Mouse (Mus musculus) midbrain, embryonic 15.5 days (tissue): ENCODE measurements around the gene Mars2. TPM values are rescaled to one million over a fixed set of nuclear protein-coding genes. Genes with fewer than 3 reads are reported as not detected.

Source experiments
- polyA plus RNA-seq: library from polyadenylated mRNA; unstranded; fragments of >200 nt; fragmentation: Nextera tagmentation; extraction: Ambion mirVana; gene quantifications from 2 replicates; pipeline ENCODE4 v1.2.1, GENCODE M21; 2015

The Mars2 gene
- polyA plus RNA-seq, 1 experiment from 2014 or later, result 4.0 TPM

Other genes with a start within 250 kb of the Mars2 start
- 287 and 305 TPM in 2 replicates for gene Sf3b1, start 209.7 kb upstream of the Mars2 start, polyA plus RNA-seq
- gene Coq10b, start 184.4 kb upstream of the Mars2 start, polyA plus RNA-seq, result 29.2 and 33.3 TPM in 2 replicates
- gene Hspe1, start 149.0 kb upstream of the Mars2 start, polyA plus RNA-seq, result 195 and 203 TPM in 2 replicates
- gene Hspd1, start 148.9 kb upstream of the Mars2 start, polyA plus RNA-seq, result 254 and 262 TPM in 2 replicates
- 165 and 174 TPM in 2 replicates for gene Mob4, start 105.9 kb upstream of the Mars2 start, polyA plus RNA-seq
- 6.9 and 9.2 TPM in 2 replicates for gene Rftn2, start 10.4 kb upstream of the Mars2 start, polyA plus RNA-seq
- gene Boll, start 126.3 kb downstream of the Mars2 start, polyA plus RNA-seq, result not detected in 2 replicates
- gene Plcl1, start 168.7 kb downstream of the Mars2 start, polyA plus RNA-seq, result 4.6 and 4.8 TPM in 2 replicates